Mouse (Mus musculus) CH12.LX (cell line): Measurements from ENCODE around the gene Mia2.

Experiments used
- BHLHE40 ChIP-seq: IDR thresholded peaks from 2 replicates; pipeline ENCODE4 v1.6.1; 2011; ENCODE audit warnings: mild to moderate bottlenecking, low read depth, low read length, improper control_type of control experiment
- CTCF ChIP-seq, 2 experiments: IDR thresholded peaks in 1 of 2; conservative IDR thresholded peaks in 1 of 2; 2 replicates each; pipeline ENCODE4 v1.5.1; 2011 to 2012; ENCODE audit warnings: low read depth in 2 of 2, low read length in 2 of 2, improper control_type of control experiment in 1 of 2, inconsistent platforms in 1 of 2, mild to moderate bottlenecking in 1 of 2, moderate library complexity in 1 of 2
- ETS1 ChIP-seq: conservative IDR thresholded peaks from 2 replicates; pipeline ENCODE4 v1.6.1; 2012; ENCODE audit warnings: low read depth, mild to moderate bottlenecking, inconsistent platforms, low read length, improper control_type of control experiment, moderate library complexity
- MXI1 ChIP-seq: IDR thresholded peaks from 2 replicates; pipeline ENCODE4 v1.6.1; 2011; ENCODE audit warnings: mild to moderate bottlenecking, low read depth, low read length, improper control_type of control experiment
- POLR2A ChIP-seq: IDR thresholded peaks from 2 replicates; pipeline ENCODE4 v1.6.1; 2011; ENCODE audit warnings: low read depth, mild to moderate bottlenecking, improper control_type of control experiment, low read length
- RCOR1 ChIP-seq: conservative IDR thresholded peaks from 2 replicates; pipeline ENCODE4 v1.6.1; 2012; ENCODE audit warnings: low read depth, mild to moderate bottlenecking, inconsistent platforms, low read length, improper control_type of control experiment

- TF ChIP-seq POLR2A (no peak), CTCF (conservative IDR thresholded peaks at IDR 0.05 in 1 of 2, IDR thresholded peaks at IDR 0.05 in 1 of 2; ENCODE audit: low read depth in 2 of 2, low read length in 2 of 2) (no peak), RCOR1 (no peak), BHLHE40 (no peak), ETS1 (no peak), MXI1 (no peak)
These were observed 39.5 kb downstream of the Mia2 start for GRCm38 (mm10) chr12:59135096-59135495.
